Mouse (Mus musculus) hindbrain, embryonic 12.5 days (tissue): ENCODE measurements at regions not wholly inside any gene's neighbourhood (a gene's known extent, or its start where the extent isn't known, plus 50 kb on each side); places are given as distances from the start of the nearest gene placed in this dataset.

ENCODE experiments used
- ATAC-seq: fragments of 200-750 bp; cut with Nextera tagmentation; 2 replicates; pipeline ENCODE4 v1.8.0; 2017; ENCODE audit warnings: moderate TSS enrichment; ENCODE audit not compliant: low FRiP score
- H3K27ac ChIP-seq: fragments of 300-500 bp; sonication (generic); 2 replicates; pipeline ENCODE4 v1.5.1; 2016; ENCODE audit warnings: mild to moderate bottlenecking
- H3K27me3 ChIP-seq: fragments of 300-500 bp; sonication (generic); 2 replicates; pipeline ENCODE4 v1.6.1; 2016; ENCODE audit warnings: mild to moderate bottlenecking
- H3K36me3 ChIP-seq: fragments of 300-500 bp; sonication (generic); 2 replicates; pipeline ENCODE4 v1.6.1; 2016; ENCODE audit warnings: mild to moderate bottlenecking
- H3K4me1 ChIP-seq: fragments of 300-500 bp; sonication (generic); 2 replicates; pipeline ENCODE4 v1.6.1; 2016
- H3K4me2 ChIP-seq: fragments of 300-500 bp; sonication (generic); replicated peaks from 2 replicates; pipeline ENCODE4 v1.6.1; 2016; ENCODE audit warnings: mild to moderate bottlenecking
- H3K4me3 ChIP-seq: fragments of 300-500 bp; sonication (generic); 2 replicates; pipeline ENCODE4 v1.5.1; 2016; ENCODE audit warnings: mild to moderate bottlenecking
- H3K9ac ChIP-seq: fragments of 300-500 bp; sonication (generic); 2 replicates; pipeline ENCODE4 v1.6.1; 2016; ENCODE audit warnings: mild to moderate bottlenecking, moderate library complexity
- H3K9me3 ChIP-seq: fragments of 300-500 bp; sonication (generic); replicated peaks from 2 replicates; pipeline ENCODE4 v1.6.1; 2016; ENCODE audit warnings: mild to moderate bottlenecking
- WGBS: fragments of 180-500 bp; shearing (Covaris S2); methylation state at CpG from one replicate; pipeline ENCODE4 v1.1.7; 2016; 5-methylcytosine and 5-hydroxymethylcytosine counted together

DNA sequence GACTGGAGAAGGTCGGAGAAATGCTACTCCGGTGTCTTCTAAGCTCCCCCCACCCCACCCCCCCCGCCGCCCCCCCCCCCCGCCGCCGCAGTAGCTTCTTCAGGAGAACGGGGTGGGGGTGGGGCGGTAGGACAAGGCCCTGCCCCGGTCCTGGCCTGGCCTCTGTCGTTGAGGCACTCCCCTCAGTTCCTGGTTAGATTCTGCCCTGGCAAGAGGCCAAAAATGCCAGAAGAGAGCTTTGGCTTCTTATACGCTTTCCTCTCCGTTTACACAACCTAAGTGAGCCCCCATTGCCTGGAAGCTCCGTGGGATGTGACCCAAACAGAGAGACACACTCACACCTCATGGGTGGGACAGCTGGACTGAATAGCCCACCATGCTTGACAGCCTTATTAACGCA is 338.9 kb downstream of the H2al1j start:
- H3K4me2 ChIP-seq: no peak overlapping the region
- no peak overlapping the region for H3K4me3 ChIP-seq
- no peak overlapping the region for H3K27ac ChIP-seq
- peaks cover 45% of the 10 kb centered on the region for H3K27me3 ChIP-seq
- H3K9me3 ChIP-seq: no peaks in the 10 kb centered on the region
- no peak overlapping the region for H3K9ac ChIP-seq
- WGBS: 20% methylated on average over 12 of the region's 15 CpGs
- ATAC-seq: no peak
- peaks cover 17% of the 10 kb centered on the region for H3K4me1 ChIP-seq
- no peaks in the 10 kb centered on the region for H3K36me3 ChIP-seq

DNA sequence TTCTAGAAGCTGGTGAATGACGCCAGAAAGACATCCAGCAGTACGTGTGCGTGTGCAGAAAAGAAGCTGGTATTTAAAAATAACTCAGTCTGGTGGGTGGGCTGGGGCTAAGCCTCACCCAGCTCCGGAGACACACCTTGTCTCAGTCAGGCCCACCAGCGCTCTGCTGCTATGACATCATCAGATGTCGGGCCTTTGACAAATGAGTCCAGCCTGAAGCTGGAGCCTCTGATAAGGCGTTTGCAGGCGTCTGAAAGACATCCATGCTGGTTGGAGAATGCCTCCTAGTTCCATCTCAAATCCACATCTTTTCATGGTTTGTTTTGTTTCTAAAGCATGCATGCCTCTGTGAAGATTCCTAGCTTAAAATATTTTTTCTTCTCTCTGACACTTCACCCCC is 344.2 kb downstream of the H2al1j start:
- no peak overlapping the region for H3K27ac ChIP-seq
- H3K36me3 ChIP-seq: no peaks in the 10 kb centered on the region
- H3K4me3 ChIP-seq: no peak overlapping the region
- H3K4me1 ChIP-seq: no peaks in the 10 kb centered on the region
- 60% methylated on average over 8 of the region's 8 CpGs for WGBS
- H3K27me3 ChIP-seq: peaks cover 8% of the 10 kb centered on the region
- ATAC-seq: no peak
- H3K4me2 ChIP-seq: no peak overlapping the region
- no peaks in the 10 kb centered on the region for H3K9me3 ChIP-seq
- H3K9ac ChIP-seq: no peak overlapping the region

DNA sequence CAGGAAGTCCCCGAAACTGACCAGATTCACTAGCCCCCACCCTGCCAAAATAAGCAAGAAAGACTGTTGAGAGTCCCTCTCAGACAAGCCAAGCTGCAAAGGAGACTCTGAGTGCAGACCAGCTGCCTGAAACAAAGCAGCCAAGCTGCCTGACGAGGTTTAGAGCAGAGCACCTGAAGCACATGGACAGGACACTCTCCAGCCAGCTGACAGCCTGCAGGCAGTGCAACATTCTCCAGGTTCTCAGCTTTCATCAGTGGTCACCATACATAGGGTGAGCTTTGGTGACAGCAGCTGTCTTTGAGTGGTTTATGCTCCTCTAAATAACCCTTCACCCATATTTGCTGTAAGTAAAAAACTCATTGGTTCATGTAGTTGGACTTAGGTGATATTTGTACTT is 350.5 kb downstream of the H2al1j start:
- Histone ChIP-seq H3K9me3 (no peaks in the 10 kb centered on the region), H3K4me1 (no peaks in the 10 kb centered on the region), H3K4me3 (no peak overlapping the region), H3K9ac (no peak overlapping the region), H3K27me3 (peaks cover 18% of the 10 kb centered on the region), H3K4me2 (no peak overlapping the region), H3K27ac (no peak overlapping the region), H3K36me3 (no peaks in the 10 kb centered on the region)
- WGBS: 73% methylated on average over 2 of the region's 2 CpGs
- ATAC-seq: no peak

DNA sequence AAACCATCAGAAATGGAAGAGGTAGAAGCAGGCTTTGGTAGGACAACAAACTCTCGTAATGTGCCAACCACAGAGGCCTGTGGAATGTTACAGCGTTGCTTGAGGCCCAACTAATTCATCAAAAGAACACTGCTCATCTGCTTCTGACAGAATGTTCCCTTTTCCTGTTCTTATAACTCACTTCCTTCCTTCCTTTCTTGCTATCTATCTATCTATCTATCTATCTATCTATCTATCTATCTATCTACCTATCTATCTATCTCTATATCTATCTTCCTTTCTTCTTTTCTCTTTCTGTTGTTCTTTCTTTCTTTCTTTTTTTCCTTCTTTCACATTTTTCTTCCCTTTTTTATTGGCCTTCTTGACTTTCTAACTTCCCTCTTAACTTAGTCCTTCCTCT is 353.7 kb downstream of the H2al1j start:
- 77% methylated on average over 2 of the region's 2 CpGs for WGBS
- no peak for ATAC-seq

DNA sequence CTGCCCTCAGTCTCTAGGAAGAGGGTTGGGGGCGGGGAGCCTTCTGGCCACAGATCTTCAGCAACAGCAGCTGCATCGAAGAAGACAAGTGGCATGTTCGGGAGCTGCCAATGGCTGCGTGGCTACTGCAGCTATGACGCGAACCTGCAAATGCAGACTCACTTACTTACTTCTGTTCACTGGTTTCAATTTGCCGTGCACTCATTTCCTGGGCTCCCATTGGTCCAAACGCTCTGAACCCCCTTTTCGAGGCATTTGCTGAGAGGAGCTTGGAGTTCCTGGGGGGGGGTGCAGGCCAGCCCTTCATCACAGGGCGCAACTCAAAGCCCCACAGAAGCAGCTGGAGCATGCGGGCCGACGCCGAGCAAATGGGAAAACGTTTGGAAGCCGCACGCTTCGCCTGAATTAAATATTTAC is 362.4 kb downstream of the H2al1j start:
- Histone ChIP-seq H3K27me3 (peaks cover 11% of the 10 kb centered on the region; the same call in 1 of the 2 replicates), H3K4me3 (no peak overlapping the region), H3K4me1 (0 out of 2 replicates have a peak, but pooled peaks cover 2% of the 10 kb centered on the region), H3K4me2 (no peak overlapping the region), H3K36me3 (no peaks in the 10 kb centered on the region), H3K9ac (no peak overlapping the region), H3K27ac (no peak overlapping the region), H3K9me3 (no peaks in the 10 kb centered on the region)
- 61% methylated on average over 18 of the region's 18 CpGs for WGBS
- no peak for ATAC-seq

More for the DNA sequence above, 353.7 kb downstream of the H2al1j start:
- Histone ChIP-seq H3K4me2 (no peak overlapping the region), H3K4me1 (no peaks in the 10 kb centered on the region), H3K9ac (no peak overlapping the region), H3K9me3 (no peaks in the 10 kb centered on the region), H3K36me3 (no peaks in the 10 kb centered on the region), H3K27me3 (peaks cover 22% of the 10 kb centered on the region), H3K27ac (no peak overlapping the region), H3K4me3 (no peak overlapping the region)

DNA sequence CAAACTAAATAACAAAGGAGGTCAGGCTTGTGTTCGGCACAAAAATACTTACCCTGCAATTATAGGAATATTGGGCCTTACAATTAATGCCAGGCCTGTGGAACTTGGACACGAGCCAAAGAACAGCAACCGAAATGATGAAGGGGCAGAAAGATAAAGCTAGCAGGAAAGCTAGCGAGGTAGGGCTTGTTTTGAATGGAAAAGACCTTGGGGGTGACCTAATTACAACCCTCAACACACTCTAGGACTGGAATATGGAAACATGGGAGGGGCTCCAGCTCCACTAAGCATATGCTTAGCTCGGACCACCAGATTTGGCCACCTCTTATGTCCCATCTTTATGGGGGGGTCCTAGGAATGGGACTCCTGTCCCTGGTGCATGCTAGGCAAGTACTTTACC is 362.8 kb downstream of the H2al1j start:
- 56% methylated on average over 5 of the region's 5 CpGs for WGBS
- Histone ChIP-seq H3K9ac (no peak overlapping the region), H3K27me3 (peaks cover 11% of the 10 kb centered on the region; the same call in 1 of the 2 replicates), H3K36me3 (no peaks in the 10 kb centered on the region), H3K9me3 (no peaks in the 10 kb centered on the region), H3K4me1 (0 out of 2 replicates have a peak, but pooled peaks cover 2% of the 10 kb centered on the region), H3K4me3 (no peak overlapping the region), H3K27ac (no peak overlapping the region), H3K4me2 (no peak overlapping the region)
- ATAC-seq: no peak

DNA sequence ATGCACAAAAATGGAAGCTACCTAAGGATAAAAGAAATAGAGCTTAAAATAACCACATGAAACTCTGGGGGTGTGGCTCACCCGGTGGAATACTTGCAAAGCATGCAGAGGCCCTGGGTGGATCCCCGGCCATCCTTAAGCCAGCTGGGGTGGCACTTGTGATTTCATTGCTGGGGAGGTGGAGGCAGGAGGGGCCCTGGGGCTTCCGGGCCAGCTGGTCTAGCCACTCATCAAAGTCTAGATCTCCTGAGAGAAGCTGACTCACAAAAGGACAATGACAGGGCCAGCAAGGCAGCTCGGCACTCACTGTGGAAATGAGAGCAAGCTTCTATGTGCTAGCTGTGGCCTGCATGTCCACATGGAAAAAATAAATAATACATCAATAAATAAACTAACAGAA is 363.4 kb downstream of the H2al1j start:
- no peak overlapping the region for H3K4me3 ChIP-seq
- no peak for ATAC-seq
- H3K4me2 ChIP-seq: no peak overlapping the region
- H3K36me3 ChIP-seq: no peaks in the 10 kb centered on the region
- no peak overlapping the region for H3K9ac ChIP-seq
- 0 out of 2 replicates have a peak, but pooled peaks cover 2% of the 10 kb centered on the region for H3K4me1 ChIP-seq
- no peaks in the 10 kb centered on the region for H3K9me3 ChIP-seq
- H3K27me3 ChIP-seq: peaks cover 7% of the 10 kb centered on the region; the same call in 1 of the 2 replicates
- no peak overlapping the region for H3K27ac ChIP-seq
- 64% methylated on average over 4 of the region's 4 CpGs for WGBS

DNA sequence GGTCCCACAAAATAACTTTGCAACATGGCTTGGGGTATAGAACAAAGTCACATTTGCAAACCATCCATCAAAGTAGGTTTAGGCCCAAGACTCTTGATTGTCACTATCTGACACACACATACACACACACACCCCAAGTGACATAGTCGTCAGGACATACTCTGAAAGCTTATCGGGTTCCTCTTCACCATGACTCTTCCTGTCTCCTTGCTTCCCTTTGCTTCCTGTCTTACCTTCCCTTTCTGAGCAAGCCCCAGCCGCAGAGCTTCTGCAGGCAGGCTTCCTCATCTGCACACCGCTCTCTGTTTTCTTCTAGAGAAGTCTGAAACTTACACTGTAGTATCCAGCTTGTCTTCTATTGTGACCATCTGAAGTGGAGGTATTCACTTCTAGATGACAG is 368.9 kb downstream of the H2al1j start:
- no peak overlapping the region for H3K4me2 ChIP-seq
- 90% methylated on average over 4 of the region's 4 CpGs for WGBS
- H3K36me3 ChIP-seq: no peaks in the 10 kb centered on the region
- H3K9me3 ChIP-seq: no peaks in the 10 kb centered on the region
- peaks cover 7% of the 10 kb centered on the region; the same call in 1 of the 2 replicates for H3K27me3 ChIP-seq
- H3K27ac ChIP-seq: no peak overlapping the region
- no peaks in the 10 kb centered on the region for H3K4me1 ChIP-seq
- no peak overlapping the region for H3K4me3 ChIP-seq
- no peak overlapping the region for H3K9ac ChIP-seq
- no peak for ATAC-seq

DNA sequence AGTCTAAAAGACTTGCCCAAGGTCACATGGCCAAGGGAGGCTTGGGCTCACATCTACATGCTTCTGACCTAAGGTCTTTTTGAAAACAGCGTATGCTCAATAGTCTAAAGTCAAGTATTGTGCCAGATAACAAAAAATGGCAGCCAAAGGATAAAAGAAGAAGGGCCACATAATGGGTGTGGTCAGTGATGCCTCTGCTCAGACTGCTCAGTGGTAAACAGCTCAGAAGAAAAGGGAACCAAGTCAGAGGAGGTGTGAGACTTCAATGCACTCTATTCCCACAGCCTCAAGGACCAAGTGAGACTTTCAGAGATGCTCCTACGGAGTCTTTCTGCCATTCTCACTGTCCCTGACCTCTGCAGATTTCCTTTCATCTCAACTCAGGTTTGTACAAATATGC is 373.5 kb downstream of the H2al1j start:
- ATAC-seq: no peak
- H3K36me3 ChIP-seq: no peaks in the 10 kb centered on the region
- H3K4me3 ChIP-seq: no peak overlapping the region
- H3K4me1 ChIP-seq: no peaks in the 10 kb centered on the region
- H3K4me2 ChIP-seq: no peak overlapping the region
- no peak overlapping the region for H3K27ac ChIP-seq
- 81% methylated on average over 2 of the region's 2 CpGs for WGBS
- H3K27me3 ChIP-seq: peaks cover 8% of the 10 kb centered on the region
- no peak overlapping the region for H3K9ac ChIP-seq
- H3K9me3 ChIP-seq: no peaks in the 10 kb centered on the region

DNA sequence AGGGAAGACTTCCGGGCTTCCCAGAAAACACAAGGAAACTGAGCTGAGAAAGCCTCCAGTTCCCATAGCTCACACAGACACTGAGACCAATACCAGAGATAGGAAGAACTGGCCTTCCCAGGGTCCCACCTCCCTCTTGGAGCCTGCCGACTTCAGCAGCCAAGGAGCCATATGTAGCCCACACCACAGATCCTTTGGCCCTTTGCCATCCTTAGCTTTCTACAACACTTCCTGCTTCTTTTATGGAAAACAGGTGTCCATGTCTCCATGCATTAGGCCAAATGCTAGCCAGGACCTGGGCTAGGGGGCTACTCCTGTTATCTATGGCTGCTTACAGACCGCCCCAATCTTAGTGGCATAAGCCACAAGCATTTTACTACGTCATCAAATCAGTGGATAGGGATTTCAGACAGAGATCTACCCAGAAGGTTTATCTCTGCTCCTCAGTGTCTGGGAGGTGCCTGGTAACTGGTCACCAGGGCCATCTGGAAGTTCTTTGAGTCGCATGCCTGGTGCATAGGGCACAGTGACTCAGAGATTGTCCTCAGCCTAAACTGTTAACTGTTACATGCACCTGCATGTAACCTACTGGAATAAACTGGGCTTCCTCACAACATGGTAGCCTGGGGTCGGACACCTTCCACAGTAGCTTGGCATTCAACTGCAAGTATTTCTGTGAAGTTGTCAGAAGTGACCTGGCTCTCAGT is 378.4 kb downstream of the H2al1j start:
- ATAC-seq: no peak
- Histone ChIP-seq H3K36me3 (no peaks in the 10 kb centered on the region), H3K4me2 (no peak overlapping the region), H3K27me3 (peaks cover 37% of the 10 kb centered on the region), H3K4me3 (no peak overlapping the region), H3K9ac (no peak overlapping the region), H3K9me3 (no peaks in the 10 kb centered on the region), H3K4me1 (peaks cover 7% of the 10 kb centered on the region; the same call in 1 of the 2 replicates), H3K27ac (no peak overlapping the region)
- 80% methylated on average over 6 of the region's 6 CpGs for WGBS

DNA sequence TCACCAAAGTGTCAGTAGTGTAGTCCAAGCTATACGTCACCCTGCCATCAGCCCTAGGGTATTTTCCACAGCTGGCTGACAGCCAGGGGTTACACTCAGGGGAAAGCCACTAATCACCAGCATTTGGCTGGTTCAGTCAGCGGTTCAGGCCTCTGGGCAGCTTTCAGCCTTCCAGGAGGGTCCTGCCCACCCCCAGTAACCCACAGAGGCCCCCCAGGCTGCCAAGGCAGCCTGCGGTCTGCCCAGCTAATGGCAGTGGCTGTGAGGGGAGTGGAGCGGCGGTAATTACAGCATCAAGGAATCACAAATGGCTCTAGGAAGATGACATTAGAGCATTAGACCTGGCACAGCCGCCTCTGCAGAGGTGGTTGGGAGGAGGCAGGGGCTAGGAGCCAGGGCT is 379.7 kb downstream of the H2al1j start:
- WGBS: 51% methylated on average over 6 of the region's 6 CpGs
- Histone ChIP-seq H3K36me3 (no peaks in the 10 kb centered on the region), H3K4me3 (no peak overlapping the region), H3K4me1 (peaks cover 7% of the 10 kb centered on the region; the same call in 1 of the 2 replicates), H3K4me2 (no peak overlapping the region), H3K9ac (no peak overlapping the region), H3K27me3 (peaks cover 37% of the 10 kb centered on the region), H3K9me3 (no peaks in the 10 kb centered on the region), H3K27ac (no peak overlapping the region)
- ATAC-seq: no peak

DNA sequence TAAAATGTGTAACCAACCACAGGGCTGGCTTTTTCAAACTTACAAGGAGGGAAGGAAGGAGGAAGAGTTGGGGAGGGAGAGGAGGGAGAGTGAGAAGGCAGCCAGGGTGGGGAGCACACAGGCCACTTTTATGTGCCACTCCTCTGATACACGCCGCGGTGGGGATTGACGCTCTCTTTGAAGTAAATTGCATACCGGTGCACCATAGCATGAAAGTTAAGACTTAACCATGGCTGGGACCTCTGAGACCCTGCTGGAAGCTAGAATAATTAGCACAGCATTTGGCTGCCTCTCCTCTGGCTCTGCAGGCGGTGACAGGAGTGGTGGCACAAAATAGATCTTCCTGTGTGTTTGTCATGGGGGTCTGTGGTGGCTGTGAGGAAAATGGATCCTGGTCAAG is 380.7 kb downstream of the H2al1j start:
- H3K4me2 ChIP-seq: no peak overlapping the region
- H3K4me1 ChIP-seq: peaks cover 7% of the 10 kb centered on the region; the same call in 1 of the 2 replicates
- H3K27me3 ChIP-seq: peaks cover 42% of the 10 kb centered on the region
- no peak overlapping the region for H3K9ac ChIP-seq
- no peak overlapping the region for H3K4me3 ChIP-seq
- H3K36me3 ChIP-seq: no peaks in the 10 kb centered on the region
- no peak overlapping the region for H3K27ac ChIP-seq
- 34% methylated on average over 6 of the region's 6 CpGs for WGBS
- no peaks in the 10 kb centered on the region for H3K9me3 ChIP-seq
- no peak for ATAC-seq

DNA sequence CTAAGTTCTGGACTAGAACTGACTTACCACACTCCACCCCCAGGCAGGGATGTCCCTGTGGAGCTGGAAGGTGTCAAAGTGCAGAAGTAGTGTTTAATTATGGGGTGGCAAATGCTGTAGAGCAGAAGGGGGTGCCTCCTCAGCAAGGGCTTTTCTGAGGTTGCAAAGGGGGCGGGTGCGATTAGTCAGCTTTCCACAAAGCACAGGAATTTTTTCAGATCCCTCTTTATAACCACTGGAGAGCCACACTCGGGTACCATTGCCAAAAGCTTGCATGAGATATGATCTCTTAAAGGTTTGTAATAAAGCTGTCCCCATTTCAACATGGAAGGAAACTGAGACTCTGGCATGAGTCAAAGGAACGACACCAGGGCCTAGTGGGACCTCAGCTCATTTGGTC is 381.7 kb downstream of the H2al1j start:
- Histone ChIP-seq H3K4me3 (no peak overlapping the region), H3K4me2 (no peak overlapping the region), H3K9me3 (no peaks in the 10 kb centered on the region), H3K36me3 (no peaks in the 10 kb centered on the region), H3K4me1 (peaks cover 7% of the 10 kb centered on the region; the same call in 1 of the 2 replicates), H3K27ac (no peak overlapping the region), H3K9ac (no peak overlapping the region), H3K27me3 (peaks cover 46% of the 10 kb centered on the region)
- no peak for ATAC-seq
- 81% methylated on average over 4 of the region's 4 CpGs for WGBS
